Mouse (Mus musculus): ENCODE measurements around the gene Vwce. TPM values are rescaled to one million over a fixed set of nuclear protein-coding genes. Genes with fewer than 3 reads are reported as not detected.

The Vwce gene
- total and polyA plus RNA-seq, 2 experiments from 2014 or later = 1.3 to 1.7 TPM

DNA sequence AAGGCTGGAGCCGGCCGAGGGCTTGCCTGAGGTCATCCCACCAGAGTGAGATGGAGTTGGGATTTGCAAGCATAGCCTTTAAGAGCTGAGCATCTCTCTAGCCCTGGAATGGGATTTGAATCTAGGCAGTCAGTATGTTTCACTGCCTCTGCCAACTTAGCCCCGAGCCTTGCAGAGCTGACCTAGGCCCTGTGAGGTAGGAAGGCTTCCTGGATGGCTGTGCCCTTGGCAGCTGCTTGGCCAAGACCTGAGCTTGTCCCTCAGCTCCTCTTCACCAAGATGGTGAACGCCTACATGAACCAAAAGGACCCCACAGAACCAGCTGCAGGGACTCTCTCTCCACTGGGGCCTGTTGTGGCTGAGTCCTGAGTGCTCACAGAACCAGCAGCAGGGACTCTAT lies 76.7 kb downstream of the Vwce start:
- peaks cover 4% of the 10 kb centered on the region; the same call in 1 of the 2 replicates for H3K4me1 ChIP-seq (ENCODE audit: insufficient read depth, low read length)
- no peaks in the 10 kb centered on the region for H3K9me3 ChIP-seq (ENCODE audit: low read length)
- DNase-seq (ENCODE audit: low spot score) (no peak), ATAC-seq (no peak)
- no peak overlapping the region for H3K4me3 ChIP-seq (ENCODE audit: low read length)
- H3K36me3 ChIP-seq (ENCODE audit: insufficient read depth, low read length) = peaks cover 34% of the 10 kb centered on the region
- H3K27ac ChIP-seq = peak overlapping the region; percentile 89
- no peaks in the 10 kb centered on the region for H3K27me3 ChIP-seq (ENCODE audit: insufficient read depth, low read length)
- no peak for TF ChIP-seq CTCF (IDR thresholded peaks at IDR 0.05; ENCODE audit: low read depth)
- H3K4me2 ChIP-seq (ENCODE audit: low read depth, low read length) = no peak overlapping the region
- 82% methylated on average over 4 of the region's 4 CpGs for WGBS
- no peak overlapping the region for H3K9ac ChIP-seq (replicated peaks; ENCODE audit: low read length)

- WGBS = 94% methylated on average over 7 of the region's 7 CpGs
- Histone ChIP-seq H3K4me3 (ENCODE audit: low read length) (no peak overlapping the region), H3K4me2 (ENCODE audit: low read depth, low read length) (no peak overlapping the region), H3K9me3 (ENCODE audit: low read length) (no peaks in the 10 kb centered on the region), H3K36me3 (ENCODE audit: insufficient read depth, low read length) (peaks cover 34% of the 10 kb centered on the region), H3K4me1 (ENCODE audit: insufficient read depth, low read length) (peaks cover 4% of the 10 kb centered on the region; the same call in 1 of the 2 replicates), H3K27ac (no peak overlapping the region), H3K9ac (replicated peaks; ENCODE audit: low read length) (no peak overlapping the region), H3K27me3 (ENCODE audit: insufficient read depth, low read length) (no peaks in the 10 kb centered on the region)
- no peak for TF ChIP-seq CTCF (IDR thresholded peaks at IDR 0.05; ENCODE audit: low read depth)
- ATAC-seq (no peak), DNase-seq (ENCODE audit: low spot score) (no peak)
Measured at GRCm38 (mm10) chr19:10712194-10712593, 78.2 kb downstream of the Vwce start.

DNA sequence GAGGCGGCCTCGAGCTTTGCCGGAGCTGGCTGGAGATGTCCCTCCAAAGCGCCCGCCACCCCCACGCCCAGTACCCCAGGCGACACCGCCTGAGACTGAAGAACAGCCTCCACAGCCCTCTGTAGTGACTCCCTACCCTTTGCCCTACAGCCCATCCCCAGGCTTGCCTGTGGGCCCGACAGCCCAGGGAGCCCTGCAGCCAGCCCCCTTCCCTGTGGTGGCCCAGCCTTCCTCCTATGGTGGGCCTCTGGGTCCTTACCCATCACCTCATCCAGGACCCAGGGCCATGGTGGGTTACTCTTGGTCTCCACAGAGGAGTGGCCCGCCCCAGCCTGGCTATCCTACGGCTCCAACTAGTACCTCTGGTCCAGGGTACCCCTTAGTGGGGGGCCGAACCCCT lies 78.6 kb downstream of the Vwce start:
- H3K4me1 ChIP-seq (ENCODE audit: insufficient read depth, low read length) = peaks cover 4% of the 10 kb centered on the region; the same call in 1 of the 2 replicates

DNA sequence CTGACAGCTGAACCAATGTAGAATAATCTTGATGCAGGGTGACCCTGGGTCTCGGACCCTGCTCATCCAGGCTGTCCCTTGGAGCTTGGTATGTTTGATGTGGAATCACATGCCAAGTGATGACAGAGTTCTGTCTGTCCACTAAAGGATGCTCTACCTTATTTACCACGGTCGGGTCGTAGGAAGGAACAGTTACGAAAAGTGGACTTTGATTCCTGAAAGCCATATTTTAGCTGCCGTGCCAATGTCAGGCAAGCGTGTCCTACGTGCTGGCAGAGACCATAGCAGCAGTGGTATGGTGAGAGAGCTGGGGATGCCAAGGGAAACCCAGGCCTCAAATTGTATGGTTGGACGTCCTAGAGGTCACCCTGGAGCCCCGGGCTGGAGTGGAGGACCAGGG lies 79.5 kb downstream of the Vwce start:
- Histone ChIP-seq H3K9me3 (ENCODE audit: low read length) (no peaks in the 10 kb centered on the region), H3K27ac (no peak overlapping the region), H3K9ac (replicated peaks; ENCODE audit: low read length) (no peak overlapping the region), H3K4me1 (ENCODE audit: insufficient read depth, low read length) (peaks cover 4% of the 10 kb centered on the region; the same call in 1 of the 2 replicates), H3K4me2 (ENCODE audit: low read depth, low read length) (no peak overlapping the region), H3K36me3 (ENCODE audit: insufficient read depth, low read length) (peaks cover 34% of the 10 kb centered on the region), H3K4me3 (ENCODE audit: low read length) (no peak overlapping the region), H3K27me3 (ENCODE audit: insufficient read depth, low read length) (no peaks in the 10 kb centered on the region)
- no peak for TF ChIP-seq CTCF (IDR thresholded peaks at IDR 0.05; ENCODE audit: low read depth)
- ATAC-seq (no peak), DNase-seq (ENCODE audit: low spot score) (no peak)
- 90% methylated on average over 10 of the region's 10 CpGs for WGBS

More for the DNA sequence above, 78.6 kb downstream of the Vwce start:
- Histone ChIP-seq H3K9ac (replicated peaks; ENCODE audit: low read length) (no peak overlapping the region), H3K36me3 (ENCODE audit: insufficient read depth, low read length) (peaks cover 34% of the 10 kb centered on the region), H3K4me3 (ENCODE audit: low read length) (no peak overlapping the region), H3K27ac (no peak overlapping the region), H3K4me2 (ENCODE audit: low read depth, low read length) (no peak overlapping the region), H3K9me3 (ENCODE audit: low read length) (no peaks in the 10 kb centered on the region), H3K27me3 (ENCODE audit: insufficient read depth, low read length) (no peaks in the 10 kb centered on the region)
- no peak for TF ChIP-seq CTCF (IDR thresholded peaks at IDR 0.05; ENCODE audit: low read depth)
- no peak for DNase-seq (ENCODE audit: low spot score)
- 95% methylated on average over 12 of the region's 12 CpGs for WGBS
- no peak for ATAC-seq

DNA sequence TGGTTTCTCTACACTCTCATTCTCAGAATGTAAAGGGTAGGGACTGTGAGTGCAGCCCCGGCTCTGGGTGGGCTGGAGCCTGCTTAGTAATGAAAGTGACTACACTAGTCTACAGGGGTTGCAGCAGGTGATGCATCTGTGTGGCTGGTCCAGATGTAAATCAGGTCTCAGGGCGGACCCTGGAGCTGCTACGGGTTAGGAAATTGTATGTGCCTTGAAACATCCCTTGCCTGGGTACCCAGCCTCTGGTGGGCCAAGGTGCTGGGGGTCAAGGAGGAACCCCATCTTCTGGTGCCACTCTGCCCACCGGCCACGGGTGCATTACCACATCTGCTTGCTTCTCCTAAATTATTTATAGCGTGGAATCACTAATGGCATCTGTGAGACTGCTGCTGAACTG lies 80.2 kb downstream of the Vwce start:
- WGBS = 82% methylated on average over 6 of the region's 6 CpGs
- peaks cover 34% of the 10 kb centered on the region for H3K36me3 ChIP-seq (ENCODE audit: insufficient read depth, low read length)
- ATAC-seq (no peak), DNase-seq (ENCODE audit: low spot score) (no peak)
- TF ChIP-seq CTCF (IDR thresholded peaks at IDR 0.05; ENCODE audit: low read depth) = no peak
- H3K4me1 ChIP-seq (ENCODE audit: insufficient read depth, low read length) = peaks cover 4% of the 10 kb centered on the region; the same call in 1 of the 2 replicates
- no peak overlapping the region for H3K9ac ChIP-seq (replicated peaks; ENCODE audit: low read length)
- H3K27me3 ChIP-seq (ENCODE audit: insufficient read depth, low read length) = no peaks in the 10 kb centered on the region
- H3K27ac ChIP-seq = peak overlapping the region; percentile 15; the same call in 1 of the 2 replicates
- no peaks in the 10 kb centered on the region for H3K9me3 ChIP-seq (ENCODE audit: low read length)
- no peak overlapping the region for H3K4me3 ChIP-seq (ENCODE audit: low read length)
- H3K4me2 ChIP-seq (ENCODE audit: low read depth, low read length) = no peak overlapping the region

DNA sequence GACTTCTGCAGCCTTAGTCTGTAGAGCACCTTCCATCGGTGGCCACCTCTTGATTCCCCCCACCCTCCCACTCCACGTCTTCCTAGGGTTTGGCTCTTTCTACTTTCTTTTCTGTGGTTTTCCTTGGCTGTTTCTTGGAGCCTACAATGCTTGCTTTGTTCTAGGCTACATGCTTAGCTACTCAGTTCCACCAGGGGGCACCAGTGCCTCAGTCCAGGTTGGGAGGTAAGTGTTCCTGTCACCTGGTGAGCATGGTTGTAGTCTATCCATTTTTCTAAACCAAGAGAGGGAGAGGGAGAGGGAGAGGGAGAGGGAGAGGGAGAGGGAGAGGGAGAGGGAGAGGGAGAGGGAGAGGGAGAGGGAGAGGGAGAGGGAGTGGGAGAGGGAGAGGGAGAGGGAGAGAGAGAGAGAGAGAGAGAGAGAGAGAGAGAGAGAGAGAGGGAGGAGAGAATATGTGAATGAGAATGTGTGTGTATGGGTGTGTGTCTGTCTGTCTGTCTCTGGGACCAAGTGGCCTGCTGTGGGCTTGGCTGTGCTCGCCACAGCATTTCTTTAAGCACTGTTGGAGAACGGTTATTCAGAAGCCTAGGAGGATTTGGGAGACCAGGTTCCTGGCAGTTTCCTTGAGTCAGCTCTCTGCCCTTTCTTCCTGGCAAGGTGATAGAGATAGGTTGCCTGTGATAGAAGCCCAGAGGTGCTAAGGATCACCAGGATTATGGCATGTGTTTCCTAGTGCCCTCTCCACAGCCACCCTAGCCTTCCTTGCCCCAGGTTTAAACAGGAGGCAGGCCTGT lies 80.9 kb downstream of the Vwce start:
- no peaks in the 10 kb centered on the region for H3K9me3 ChIP-seq (ENCODE audit: low read length)
- H3K9ac ChIP-seq (replicated peaks; ENCODE audit: low read length) = no peak overlapping the region
- ATAC-seq (peak; percentile 71), DNase-seq (ENCODE audit: low spot score) (peak; percentile 92)
- no peaks in the 10 kb centered on the region for H3K27me3 ChIP-seq (ENCODE audit: insufficient read depth, low read length)
- peaks cover 2% of the 10 kb centered on the region for H3K4me1 ChIP-seq (ENCODE audit: insufficient read depth, low read length)
- TF ChIP-seq CTCF (IDR thresholded peaks at IDR 0.05; ENCODE audit: low read depth) = peak; percentile 93
- peak overlapping the region; percentile 15; the same call in 1 of the 2 replicates for H3K27ac ChIP-seq
- 30% methylated on average over 4 of the region's 4 CpGs for WGBS
- H3K4me2 ChIP-seq (ENCODE audit: low read depth, low read length) = no peak overlapping the region
- H3K36me3 ChIP-seq (ENCODE audit: insufficient read depth, low read length) = peaks cover 34% of the 10 kb centered on the region
- H3K4me3 ChIP-seq (ENCODE audit: low read length) = no peak overlapping the region

GRCm38 (mm10) chr19:10715476-10715875 lies 81.5 kb downstream of the Vwce start:
- Histone ChIP-seq H3K4me2 (ENCODE audit: low read depth, low read length) (no peak overlapping the region), H3K4me3 (ENCODE audit: low read length) (no peak overlapping the region), H3K27me3 (ENCODE audit: insufficient read depth, low read length) (no peaks in the 10 kb centered on the region), H3K9ac (replicated peaks; ENCODE audit: low read length) (no peak overlapping the region), H3K36me3 (ENCODE audit: insufficient read depth, low read length) (peaks cover 34% of the 10 kb centered on the region), H3K9me3 (ENCODE audit: low read length) (no peaks in the 10 kb centered on the region), H3K27ac (no peak overlapping the region; the same call in 1 of the 2 replicates), H3K4me1 (ENCODE audit: insufficient read depth, low read length) (peaks cover 8% of the 10 kb centered on the region)
- TF ChIP-seq CTCF (IDR thresholded peaks at IDR 0.05; ENCODE audit: low read depth) = no peak
- no peak for ATAC-seq
- WGBS = 88% methylated on average over 6 of the region's 6 CpGs
- no peak for DNase-seq (ENCODE audit: low spot score)

Other genes with a start within 250 kb of the Vwce start
- 93.4 and 114 TPM in 2 replicates for gene Syt7, start 245.1 kb upstream of the Vwce start, total RNA-seq (2014; rRNA removed)
- 11.9 and 17.4 TPM in 2 replicates for gene Syt7, start 245.1 kb upstream of the Vwce start, polyA plus RNA-seq (2015; fragmentation: Nextera tagmentation; extraction: Ambion mirVana)
- gene Lrrc10b, start 176.7 kb upstream of the Vwce start, total RNA-seq (2014; rRNA removed) = 6.5 and 6.8 TPM in 2 replicates
- 2.0 and 2.1 TPM in 2 replicates for gene Lrrc10b, start 176.7 kb upstream of the Vwce start, polyA plus RNA-seq (2015; fragmentation: Nextera tagmentation; extraction: Ambion mirVana)
- gene Ppp1r32, start 151.3 kb upstream of the Vwce start, total RNA-seq (2014; rRNA removed) = 4.0 and 5.4 TPM in 2 replicates
- gene Ppp1r32, start 151.3 kb upstream of the Vwce start, polyA plus RNA-seq (2015; fragmentation: Nextera tagmentation; extraction: Ambion mirVana) = 2.3 and 2.9 TPM in 2 replicates
- gene Cpsf7, start 108.9 kb upstream of the Vwce start, total RNA-seq (2014; rRNA removed) = 44.9 and 47.4 TPM in 2 replicates
- gene Cpsf7, start 108.9 kb upstream of the Vwce start, polyA plus RNA-seq (2015; fragmentation: Nextera tagmentation; extraction: Ambion mirVana) = 34.4 and 36.2 TPM in 2 replicates
- gene Sdhaf2, start 108.1 kb upstream of the Vwce start, total RNA-seq (2014; rRNA removed) = 47.7 and 58.2 TPM in 2 replicates
- 60.2 and 64.2 TPM in 2 replicates for gene Sdhaf2, start 108.1 kb upstream of the Vwce start, polyA plus RNA-seq (2015; fragmentation: Nextera tagmentation; extraction: Ambion mirVana)
- gene Tmem216, start 78.0 kb upstream of the Vwce start, total RNA-seq (2014; rRNA removed) = 20.7 and 28.4 TPM in 2 replicates
- gene Tmem216, start 78.0 kb upstream of the Vwce start, polyA plus RNA-seq (2015; fragmentation: Nextera tagmentation; extraction: Ambion mirVana) = 35.8 and 42.0 TPM in 2 replicates
- gene Cyb561a3, start 57.0 kb upstream of the Vwce start, total RNA-seq (2014; rRNA removed) = 18.0 TPM in 2 replicates
- 15.6 and 16.6 TPM in 2 replicates for gene Cyb561a3, start 57.0 kb upstream of the Vwce start, polyA plus RNA-seq (2015; fragmentation: Nextera tagmentation; extraction: Ambion mirVana)
- 15.1 and 16.6 TPM in 2 replicates for gene Tmem138, start 56.9 kb upstream of the Vwce start, total RNA-seq (2014; rRNA removed)
- gene Tmem138, start 56.9 kb upstream of the Vwce start, polyA plus RNA-seq (2015; fragmentation: Nextera tagmentation; extraction: Ambion mirVana) = 34.6 and 35.7 TPM in 2 replicates
- gene Ddb1, start 28.9 kb upstream of the Vwce start, total RNA-seq (2014; rRNA removed) = 274 and 288 TPM in 2 replicates
- 144 and 146 TPM in 2 replicates for gene Ddb1, start 28.9 kb upstream of the Vwce start, polyA plus RNA-seq (2015; fragmentation: Nextera tagmentation; extraction: Ambion mirVana)
- gene Tkfc, start 28.6 kb upstream of the Vwce start, total RNA-seq (2014; rRNA removed) = 10.3 and 18.2 TPM in 2 replicates
- gene Tkfc, start 28.6 kb upstream of the Vwce start, polyA plus RNA-seq (2015; fragmentation: Nextera tagmentation; extraction: Ambion mirVana) = 18.4 TPM in 2 replicates
- not detected in 2 replicates for gene Pga5, start 43.9 kb downstream of the Vwce start, total RNA-seq (2014; rRNA removed)
- gene Pga5, start 43.9 kb downstream of the Vwce start, polyA plus RNA-seq (2015; fragmentation: Nextera tagmentation; extraction: Ambion mirVana) = not detected in 2 replicates
- gene Vps37c, start 54.5 kb downstream of the Vwce start, total RNA-seq (2014; rRNA removed) = 29.8 and 30.7 TPM in 2 replicates
- gene Vps37c, start 54.5 kb downstream of the Vwce start, polyA plus RNA-seq (2015; fragmentation: Nextera tagmentation; extraction: Ambion mirVana) = 25.8 and 27.2 TPM in 2 replicates
- 0.68 TPM in 1 of 2 replicates, not detected in the other for gene Cd5, start 104.8 kb downstream of the Vwce start, total RNA-seq (2014; rRNA removed)
- 0.26 and 0.32 TPM in 2 replicates for gene Cd5, start 104.8 kb downstream of the Vwce start, polyA plus RNA-seq (2015; fragmentation: Nextera tagmentation; extraction: Ambion mirVana)
- not detected in 2 replicates for gene Cd6, start 195.8 kb downstream of the Vwce start, total RNA-seq (2014; rRNA removed)
- 0.08 TPM in 1 of 2 replicates, not detected in the other for gene Cd6, start 195.8 kb downstream of the Vwce start, polyA plus RNA-seq (2015; fragmentation: Nextera tagmentation; extraction: Ambion mirVana)
- gene Slc15a3, start 205.5 kb downstream of the Vwce start, total RNA-seq (2014; rRNA removed) = 1.5 and 1.9 TPM in 2 replicates
- 0.21 and 0.78 TPM in 2 replicates for gene Slc15a3, start 205.5 kb downstream of the Vwce start, polyA plus RNA-seq (2015; fragmentation: Nextera tagmentation; extraction: Ambion mirVana)
- gene Tmem132a, start 235.7 kb downstream of the Vwce start, total RNA-seq (2014; rRNA removed) = 358 and 359 TPM in 2 replicates
- gene Tmem132a, start 235.7 kb downstream of the Vwce start, polyA plus RNA-seq (2015; fragmentation: Nextera tagmentation; extraction: Ambion mirVana) = 131 and 141 TPM in 2 replicates
- gene Tmem109, start 247.8 kb downstream of the Vwce start, total RNA-seq (2014; rRNA removed) = 25.3 and 27.9 TPM in 2 replicates
- gene Tmem109, start 247.8 kb downstream of the Vwce start, polyA plus RNA-seq (2015; fragmentation: Nextera tagmentation; extraction: Ambion mirVana) = 35.1 and 37.4 TPM in 2 replicates

All from hindbrain, postnatal 0 days (tissue).